Mouse (Mus musculus) ZHBTc4 (cell line): ENCODE measurements at regions not wholly inside any gene's neighbourhood (a gene's known extent, or its start where the extent isn't known, plus 50 kb on each side); places are given as distances from the start of the nearest gene placed in this dataset.

Source experiments
- DNase-seq: peaks from one replicate; pipeline ENCODE4 v3.0.0-alpha.2; 2011; ENCODE audit warnings: low read depth, low spot score

DNA sequence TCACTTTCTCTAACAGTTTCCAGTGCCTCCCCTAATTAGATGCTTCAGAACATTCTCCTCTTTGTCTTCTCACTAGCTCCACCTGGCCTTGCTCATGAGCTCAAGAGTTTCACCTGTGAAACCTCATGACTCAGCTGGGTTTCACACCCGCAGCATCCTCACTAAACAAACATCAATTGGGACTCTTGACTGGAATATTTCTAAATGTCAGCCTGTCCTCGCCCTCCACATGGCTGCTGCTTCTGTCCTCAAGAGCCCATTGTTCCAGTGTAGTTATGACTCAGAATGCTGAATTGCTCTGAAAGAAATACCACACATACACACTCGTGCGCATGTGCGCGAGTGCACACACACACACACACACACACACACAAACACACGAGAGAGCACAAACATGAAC is 407.2 kb downstream of the Prss52 start:
- DNase-seq = no peak

DNA sequence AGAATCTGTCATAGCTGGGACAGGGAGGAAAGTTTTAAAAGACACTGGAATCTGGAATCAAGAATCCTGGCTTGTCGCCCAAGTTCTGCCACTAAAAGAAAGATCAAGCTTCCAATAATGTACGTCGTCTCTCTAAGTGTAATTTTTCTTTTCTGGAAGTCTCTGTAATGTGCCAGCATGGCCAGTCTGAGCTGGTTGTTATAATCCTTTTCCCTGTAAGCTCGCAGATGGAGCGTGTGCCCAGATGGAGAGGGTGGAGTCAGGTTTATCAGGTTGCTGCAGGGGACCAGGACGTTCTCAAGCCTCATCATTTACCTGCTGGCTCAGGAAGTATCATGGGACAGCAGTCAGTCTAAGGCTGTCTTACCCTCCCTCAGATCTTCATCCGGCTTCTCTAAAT is 408.6 kb downstream of the Prss52 start:
- no peak for DNase-seq

DNA sequence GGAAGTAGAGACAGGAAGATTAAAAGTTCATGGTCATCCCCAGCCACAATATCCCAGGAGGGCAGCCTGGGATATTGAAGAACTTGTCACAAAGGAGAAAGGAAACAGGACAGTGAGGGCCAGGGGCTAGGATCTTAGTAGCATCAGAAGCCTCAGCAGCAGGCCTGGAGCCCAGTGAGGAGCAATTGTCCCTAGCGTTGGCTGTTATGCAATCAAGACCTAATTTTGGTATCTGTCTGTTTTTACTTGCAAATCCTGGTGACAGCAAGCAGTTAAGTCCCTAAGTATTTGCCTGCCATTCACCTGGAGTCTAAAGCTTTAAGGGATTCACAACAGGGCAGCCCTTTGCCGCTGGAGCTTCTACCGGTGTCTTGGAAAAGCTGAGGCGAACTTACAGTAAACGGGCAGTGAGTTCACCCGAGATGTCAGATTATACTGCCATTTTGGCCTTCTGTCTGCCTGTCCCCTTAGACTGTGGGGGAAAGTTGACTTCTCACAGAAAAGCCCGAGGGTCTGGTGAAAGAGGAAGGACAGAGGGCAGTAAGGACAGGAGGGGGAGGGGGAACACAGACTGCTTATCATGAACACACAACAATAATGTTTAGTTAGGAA is 413.6 kb downstream of the Prss52 start:
- DNase-seq = no peak

DNA sequence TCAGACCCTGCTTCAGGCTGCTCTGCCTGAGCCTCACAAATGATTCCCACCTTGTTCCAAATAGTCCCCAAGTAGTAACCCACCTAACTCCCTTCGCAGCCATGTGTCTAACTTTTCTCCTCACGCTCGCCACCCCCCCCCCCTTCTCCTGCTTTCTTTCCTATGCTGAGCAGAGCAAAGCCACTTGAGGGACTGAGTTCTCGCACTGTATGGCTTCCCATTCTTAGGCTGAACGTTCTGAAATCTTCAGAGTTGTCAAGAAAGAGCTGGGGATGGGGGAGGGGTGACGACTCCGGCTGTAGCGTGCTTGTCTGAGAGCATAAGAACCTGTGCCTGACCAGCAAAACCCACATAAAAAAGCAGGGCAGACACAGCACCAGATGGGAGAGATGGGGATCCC is 420.6 kb downstream of the Prss52 start:
- DNase-seq = no peak

DNA sequence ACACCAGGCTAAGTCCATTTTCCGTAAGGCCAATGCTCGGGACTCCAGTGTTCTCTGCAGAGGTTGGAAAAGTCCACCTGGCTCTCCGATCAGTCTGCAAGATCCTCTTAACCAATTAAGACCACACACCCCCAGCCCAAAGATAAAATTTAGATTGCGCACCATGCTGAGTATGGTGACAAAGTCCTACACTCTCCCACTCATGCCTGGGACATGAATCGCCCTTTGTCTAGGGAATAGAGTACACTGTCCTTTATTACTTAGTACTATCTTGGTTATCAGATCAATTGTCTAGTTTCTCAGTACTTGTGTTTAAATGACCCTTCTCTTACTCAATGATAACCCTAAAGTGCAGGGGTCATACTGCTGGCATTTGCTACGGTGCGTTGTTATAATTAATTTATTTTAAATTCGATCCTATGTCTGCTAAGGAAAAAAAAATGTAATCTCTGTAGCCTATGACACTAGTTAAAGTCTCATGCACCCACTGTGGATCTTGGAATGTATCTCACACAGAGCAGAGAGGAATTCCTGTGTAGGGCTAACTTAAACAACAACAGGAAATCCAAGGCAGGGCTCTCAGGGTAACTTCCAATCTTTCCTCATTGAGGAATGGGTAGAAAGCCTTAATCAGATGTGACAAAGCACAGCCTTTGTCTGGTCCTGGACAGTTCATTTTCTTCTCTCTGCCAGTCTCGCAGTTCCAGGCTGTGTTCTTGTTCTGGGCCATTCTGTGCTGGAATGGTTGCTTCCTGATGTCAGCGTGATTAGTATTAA is 421.4 kb downstream of the Prss52 start:
- no peak for DNase-seq

DNA sequence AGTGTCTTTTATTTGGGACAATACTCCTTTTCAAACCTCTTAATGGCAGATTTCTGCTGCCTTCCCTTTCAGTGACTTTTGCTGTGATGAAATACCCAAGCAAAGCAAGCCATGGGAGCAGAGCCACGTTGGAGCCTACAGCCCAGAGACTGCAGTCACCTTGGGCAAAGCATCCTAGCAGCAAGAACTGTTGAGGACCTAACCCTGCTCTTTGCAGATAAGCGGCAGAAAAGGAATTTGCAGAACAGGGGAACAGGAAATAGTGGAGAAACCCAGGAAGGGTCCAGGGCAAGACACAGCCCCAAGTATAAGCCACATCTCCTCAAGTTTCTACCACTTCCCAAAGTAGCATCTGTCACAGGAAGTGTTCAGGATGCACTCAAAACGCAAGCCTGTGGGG is 426.5 kb downstream of the Prss52 start:
- DNase-seq = no peak

DNA sequence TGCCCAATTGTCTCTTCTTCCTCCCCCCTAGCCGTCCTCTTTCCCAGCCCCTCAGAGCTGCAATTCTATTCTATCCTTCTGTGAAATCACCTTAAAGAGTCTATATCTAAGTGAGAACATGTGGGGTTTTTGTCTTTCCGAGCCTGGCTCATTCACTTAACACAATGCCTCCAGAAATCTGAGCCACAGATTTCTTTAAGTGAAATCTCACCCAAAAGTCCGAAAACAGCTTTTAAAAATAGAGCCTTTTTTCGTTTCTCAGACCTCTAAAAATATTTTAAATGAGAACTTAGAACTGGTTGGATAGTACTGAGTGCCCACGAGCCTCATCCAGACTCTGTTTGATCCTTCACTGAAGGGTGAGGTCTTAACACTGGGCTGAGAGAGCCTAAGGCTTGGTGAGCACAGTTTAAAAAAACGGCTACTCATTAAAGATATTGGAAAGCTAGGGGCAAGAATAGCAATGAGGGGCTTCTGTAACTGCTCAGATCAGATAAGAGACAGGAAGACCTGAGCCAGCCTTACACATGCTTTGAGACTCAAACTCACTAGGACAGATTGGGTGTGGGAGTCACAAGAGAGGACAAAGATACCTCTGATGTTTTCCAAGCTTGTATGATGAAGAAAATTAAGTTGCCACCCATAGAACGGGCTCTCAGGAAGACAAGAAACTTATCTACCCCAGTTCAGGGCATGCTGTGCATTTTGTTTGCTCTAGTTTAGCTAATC is 427.3 kb downstream of the Prss52 start:
- DNase-seq = no peak

DNA sequence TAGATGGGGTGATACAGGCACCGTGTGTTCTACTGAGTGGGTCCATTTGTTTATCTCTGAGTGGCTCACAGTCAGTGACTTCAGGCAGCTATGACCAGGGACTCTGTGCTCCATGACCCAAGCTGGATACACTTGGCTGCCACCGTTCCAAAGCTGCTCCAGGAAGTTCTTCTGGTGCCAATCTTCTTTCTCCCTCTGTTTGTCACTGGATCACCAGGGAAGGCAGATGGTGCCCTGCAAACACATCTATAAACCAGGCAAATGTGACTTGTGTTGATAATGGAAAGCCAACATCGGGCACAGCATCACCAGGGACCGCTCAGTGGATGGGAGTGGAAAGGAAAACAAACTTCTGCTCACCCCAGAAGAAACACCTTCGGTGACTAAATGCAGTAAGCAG is 428.3 kb downstream of the Prss52 start:
- DNase-seq = no peak

DNA sequence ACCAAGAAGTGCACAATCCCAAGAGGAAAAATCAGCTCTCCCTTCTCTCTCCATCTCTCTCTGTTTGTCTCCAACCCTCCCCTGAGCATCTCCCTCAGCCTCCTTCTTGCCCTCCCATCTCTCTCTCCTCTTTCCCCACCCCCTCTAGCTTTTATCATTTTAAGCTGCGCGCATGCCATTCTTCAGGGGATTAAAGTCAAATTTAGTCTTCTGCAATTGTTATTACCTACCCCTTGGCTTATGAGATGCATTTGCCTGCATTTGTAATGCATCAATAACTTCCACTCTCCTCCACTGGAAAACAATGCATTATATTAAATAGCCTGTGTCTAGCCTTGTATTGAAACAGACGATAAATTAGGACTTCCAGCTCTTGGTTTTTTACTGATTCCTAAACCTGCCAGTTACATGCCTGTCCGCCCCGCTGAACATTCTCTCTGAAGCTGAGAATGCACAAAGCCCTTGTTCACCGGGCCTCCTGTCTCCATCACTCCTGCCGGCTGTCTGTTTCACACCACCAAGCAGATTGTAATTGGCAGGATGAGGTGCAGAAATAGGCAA is 429.6 kb downstream of the Prss52 start:
- no peak for DNase-seq

DNA sequence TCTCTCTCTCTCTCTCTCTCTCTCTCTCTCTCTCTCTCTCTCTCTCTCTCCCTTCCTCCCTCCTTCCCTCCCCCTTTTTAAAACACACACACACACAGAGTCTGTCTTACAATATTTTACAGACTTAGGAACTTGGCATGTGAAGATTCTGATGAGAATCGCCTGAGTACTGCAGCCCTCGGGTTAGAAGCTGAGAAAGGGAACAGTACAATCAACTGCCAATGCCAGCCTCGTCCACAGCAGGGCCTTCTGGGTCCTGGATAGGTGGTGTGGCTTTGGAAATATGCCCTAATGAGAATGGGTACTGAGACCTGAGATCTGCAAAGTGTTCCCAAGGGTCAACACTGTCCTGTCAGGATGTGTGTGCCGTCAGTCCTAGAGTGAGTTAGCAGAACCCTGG is 430.1 kb downstream of the Prss52 start:
- DNase-seq = no peak

DNA sequence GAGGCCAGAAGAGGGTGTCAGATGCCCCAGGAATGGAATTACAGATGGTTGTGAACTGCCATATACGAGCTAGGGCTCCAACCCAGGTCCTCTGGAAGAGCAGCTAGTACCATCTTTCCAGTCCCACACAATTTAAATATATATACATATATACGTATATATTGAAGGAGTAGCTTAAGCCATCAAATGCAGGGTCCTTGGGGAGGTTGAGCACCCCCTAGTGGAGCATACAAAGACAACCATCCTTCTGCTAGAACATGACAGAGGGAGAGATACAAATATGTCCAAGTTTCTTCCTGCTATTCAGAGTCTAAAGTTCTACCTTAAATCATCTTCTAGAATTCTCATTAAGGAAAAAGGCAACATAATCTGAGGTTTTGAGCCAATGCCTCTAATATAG is 435.4 kb downstream of the Prss52 start:
- DNase-seq = peak; percentile 28

DNA sequence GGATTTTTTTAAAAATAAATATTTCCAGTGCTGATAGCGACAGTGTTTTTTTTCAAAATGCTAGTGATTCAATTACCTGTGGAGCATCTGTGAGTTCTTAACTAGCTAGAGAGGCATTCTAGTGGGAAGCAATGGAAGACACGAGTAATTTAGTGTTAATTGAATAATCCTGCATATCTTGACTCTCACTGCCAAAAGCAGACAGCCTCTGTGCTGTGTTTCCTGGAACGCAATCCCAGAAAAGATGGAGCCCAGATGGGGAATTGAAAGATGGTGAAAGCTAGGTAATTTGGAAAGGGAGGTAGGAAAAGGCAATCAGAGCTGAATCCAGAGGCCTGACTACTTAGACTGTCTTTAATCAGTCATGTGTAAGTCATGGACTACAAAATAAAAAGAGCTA is 441.0 kb downstream of the Prss52 start:
- DNase-seq = no peak

DNA sequence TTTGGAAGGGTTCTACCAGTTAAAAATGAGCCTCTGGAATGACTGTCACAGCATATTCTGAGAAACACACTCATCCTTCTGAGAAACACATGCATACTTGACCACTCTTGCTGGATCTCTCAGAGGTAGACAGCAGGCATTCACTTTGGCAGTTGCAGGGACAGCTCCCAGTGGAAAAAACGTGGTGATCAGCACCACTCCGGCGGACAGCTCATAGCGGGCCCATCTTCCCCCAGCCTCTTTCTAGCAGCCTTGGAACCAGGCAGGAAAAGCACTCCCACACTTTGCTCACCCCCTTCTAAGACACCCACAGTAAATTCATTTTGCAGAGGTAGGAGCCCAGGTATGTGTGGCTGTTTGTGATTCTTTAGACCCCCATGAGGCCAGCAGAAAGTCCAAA is 442.7 kb downstream of the Prss52 start:
- peak; percentile 49 for DNase-seq

DNA sequence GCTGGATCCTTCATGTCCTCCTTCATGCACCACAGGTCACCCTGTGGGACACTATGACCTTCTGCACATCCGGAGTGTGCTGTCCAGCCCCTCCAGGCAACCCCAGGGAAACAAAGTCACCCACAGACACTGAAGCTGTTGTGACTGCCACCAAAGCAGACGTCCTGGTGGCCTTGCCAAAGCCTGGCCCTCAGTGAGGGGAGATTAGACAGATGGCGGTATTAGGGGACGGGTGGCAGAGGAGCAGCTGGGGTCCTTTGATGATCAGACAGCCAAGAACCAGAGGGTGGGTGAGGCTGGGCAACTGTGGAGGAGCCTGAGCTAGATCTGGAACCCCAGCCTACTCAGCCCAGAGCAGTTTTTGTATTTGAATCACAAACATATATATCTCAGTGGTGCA is 448.9 kb downstream of the Prss52 start:
- DNase-seq = no peak

DNA sequence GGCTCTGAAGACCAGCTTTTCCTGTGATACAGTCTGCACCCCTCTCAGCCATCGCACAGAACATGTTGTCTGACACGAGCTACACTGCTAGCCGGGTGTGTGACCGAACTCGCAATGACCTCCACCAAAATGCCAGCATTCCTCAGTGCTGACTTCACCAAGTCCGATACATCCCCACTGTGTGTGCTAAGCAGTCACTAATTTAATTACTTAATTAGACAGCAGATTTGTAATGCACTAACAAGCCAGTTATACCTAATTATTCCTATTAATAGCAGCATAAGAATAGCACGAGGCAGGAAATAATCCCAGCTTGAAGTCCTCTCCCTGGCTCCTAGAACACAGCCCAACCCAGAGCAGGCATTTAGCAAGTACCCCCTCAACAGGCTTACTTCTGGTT is 452.0 kb downstream of the Prss52 start:
- no peak for DNase-seq

DNA sequence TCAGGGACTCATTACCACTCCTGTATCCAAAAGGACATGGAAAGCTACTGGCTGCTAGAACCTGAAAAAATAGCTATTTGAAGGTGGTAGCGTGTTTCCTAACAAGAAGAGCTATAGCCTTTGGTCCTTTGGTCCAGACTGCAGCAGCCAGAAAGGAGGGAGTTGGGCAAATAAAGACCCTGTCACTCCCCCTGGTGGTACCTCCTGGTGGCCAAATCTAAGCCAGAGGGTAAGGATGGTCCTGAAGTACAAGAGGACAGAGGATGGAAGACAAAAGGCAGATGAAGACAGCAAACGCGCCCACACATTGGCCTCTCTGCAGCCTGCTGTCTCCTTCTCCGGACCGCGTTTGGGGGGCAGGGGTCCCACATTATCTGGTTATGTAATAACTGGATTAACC is 453.4 kb downstream of the Prss52 start:
- peak; percentile 10 for DNase-seq

DNA sequence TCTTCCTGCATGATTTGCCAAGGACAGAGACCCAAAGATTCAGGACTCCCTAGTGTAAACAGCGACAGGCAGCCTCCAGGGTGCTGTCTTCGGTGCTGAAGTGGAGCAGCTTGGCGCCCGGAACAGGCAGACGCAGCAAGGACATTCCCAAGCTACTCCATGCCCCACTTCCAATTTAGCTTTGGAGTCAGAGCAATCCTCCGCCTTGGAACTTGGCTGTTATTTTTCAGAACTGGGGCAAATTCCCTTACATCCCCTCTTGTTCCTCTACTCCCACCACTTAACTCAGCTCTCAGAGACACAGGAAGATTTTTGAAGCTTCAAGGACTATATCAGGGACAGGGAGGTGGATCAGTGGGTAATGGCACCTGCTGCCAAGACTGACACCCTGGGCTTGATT is 464.6 kb downstream of the Prss52 start:
- peak; percentile 53 for DNase-seq

DNA sequence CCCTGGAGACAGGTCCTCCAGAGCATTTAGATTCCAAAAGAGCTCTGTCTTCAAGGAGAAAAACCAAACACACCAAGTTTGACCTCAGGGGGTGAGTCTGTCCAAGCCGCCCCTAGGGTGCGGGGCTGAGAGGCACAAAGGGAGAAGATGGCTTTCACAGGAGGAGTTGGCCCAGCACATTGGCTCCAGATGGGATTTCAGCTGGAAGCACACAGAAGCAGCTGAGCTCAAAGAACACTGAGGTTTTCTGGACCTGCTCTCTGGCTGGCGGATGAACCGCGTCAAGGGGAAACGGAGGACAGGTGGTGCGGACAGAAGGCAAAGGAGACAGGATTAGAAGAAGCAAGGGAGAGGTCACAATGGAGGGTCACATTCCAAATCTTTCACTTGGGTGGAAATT is 466.9 kb downstream of the Prss52 start:
- DNase-seq = no peak

DNA sequence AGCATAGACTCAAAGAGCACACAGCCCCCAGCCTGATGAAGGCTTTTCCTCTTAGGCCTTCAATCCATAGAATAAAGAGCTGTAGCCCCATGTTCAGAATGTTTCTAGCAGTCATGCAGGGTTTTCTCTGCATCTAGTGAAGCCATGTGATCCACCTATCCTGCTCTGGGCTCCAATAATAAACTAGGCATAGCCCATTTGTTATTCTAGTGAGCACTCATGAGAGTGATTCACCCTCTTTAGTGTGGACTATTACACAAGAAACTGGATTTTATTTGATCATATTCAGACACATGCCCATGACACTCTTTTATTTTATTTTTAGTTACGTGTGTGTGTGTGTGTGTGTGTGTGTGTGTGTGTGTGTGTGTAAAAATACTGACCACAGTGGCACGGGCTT is 468.7 kb downstream of the Prss52 start:
- DNase-seq = no peak

DNA sequence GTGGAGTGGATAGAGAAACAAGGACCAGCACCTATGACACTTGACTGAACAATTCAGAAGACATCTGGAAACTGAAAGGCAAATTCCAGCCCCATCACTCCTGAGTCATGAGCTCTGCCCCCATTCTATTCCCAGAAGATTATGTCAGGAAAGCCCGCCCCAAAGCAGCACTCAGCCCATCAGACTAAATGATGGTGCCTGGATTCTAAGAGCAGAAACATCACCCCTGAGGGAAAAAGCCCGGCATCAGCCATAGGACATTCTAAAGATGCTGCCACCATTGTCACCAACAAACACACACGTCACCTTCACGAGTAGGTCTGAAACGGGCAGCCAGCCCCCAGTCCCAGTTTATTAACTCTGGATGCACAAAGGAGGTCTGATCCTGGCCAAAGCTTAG is 469.7 kb downstream of the Prss52 start:
- no peak for DNase-seq

DNA sequence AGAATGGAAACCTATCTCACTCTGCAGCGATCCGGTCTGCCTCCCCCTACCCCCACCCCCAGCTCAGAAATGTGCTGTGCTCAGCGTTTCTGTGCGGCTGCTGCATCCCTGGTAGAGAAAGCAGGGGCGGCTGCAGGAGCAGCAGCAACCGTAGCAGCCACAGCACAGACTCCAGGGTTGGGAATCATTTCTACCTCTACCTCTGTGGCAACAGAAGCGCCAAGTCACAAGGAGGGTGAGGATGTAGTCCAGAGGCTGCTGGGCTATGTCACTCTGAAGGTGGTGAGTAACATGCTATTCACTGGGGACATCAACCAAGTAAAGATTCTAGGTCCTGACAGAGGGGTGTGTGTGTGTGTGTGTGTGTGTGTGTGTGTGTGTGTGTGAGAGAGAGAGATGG is 470.2 kb downstream of the Prss52 start:
- no peak for DNase-seq

DNA sequence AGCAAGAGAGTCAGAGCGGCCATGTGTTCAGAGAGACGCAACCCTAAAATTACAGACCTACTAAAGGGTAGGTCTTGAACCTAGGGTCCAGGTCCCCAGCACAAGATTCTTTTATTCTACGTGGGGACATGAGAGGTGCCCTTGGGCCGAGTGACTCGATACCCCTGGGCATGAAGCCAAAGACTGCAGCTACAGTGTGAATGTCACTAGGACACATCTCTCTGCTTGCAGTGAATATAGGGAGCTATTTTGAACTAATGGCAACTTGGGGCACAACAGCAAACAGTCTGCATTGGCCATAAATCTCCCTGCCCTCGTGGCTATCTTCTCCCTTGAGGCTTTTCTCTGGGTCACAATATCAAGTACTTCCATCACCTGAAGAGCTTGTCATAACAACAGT is 470.7 kb downstream of the Prss52 start:
- no peak for DNase-seq

DNA sequence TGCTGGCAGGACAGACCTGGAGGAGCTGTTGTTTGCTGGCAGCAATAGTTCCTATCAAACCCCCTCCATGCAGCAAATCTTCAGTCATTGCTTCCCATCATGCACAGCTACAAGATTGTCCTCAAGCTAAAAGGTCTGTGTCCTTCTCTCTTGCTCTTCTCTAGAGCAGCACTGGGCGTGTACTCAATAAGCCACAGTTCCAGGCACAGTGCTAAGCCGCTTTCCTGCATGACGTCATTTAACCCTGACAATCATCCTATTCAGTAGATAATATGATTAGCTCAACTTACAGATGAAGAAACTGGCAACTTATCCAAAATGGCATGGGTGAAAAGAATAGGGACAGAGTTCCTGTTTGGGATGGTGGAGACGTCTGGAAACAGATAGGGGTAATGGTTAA is 471.9 kb downstream of the Prss52 start:
- DNase-seq = no peak
